Mouse (Mus musculus) brain, embryonic 14.5 days (tissue): ENCODE measurements at regions not wholly inside any gene's neighbourhood (a gene's known extent, or its start where the extent isn't known, plus 50 kb on each side); places are given as distances from the start of the nearest gene placed in this dataset.

Experiments used
- CTCF ChIP-seq: fragments of 200-500 bp; IDR thresholded peaks from 2 replicates; pipeline ENCODE4 v1.5.1; 2012; ENCODE audit warnings: inconsistent platforms, mild to moderate bottlenecking, moderate library complexity, borderline replicate concordance; ENCODE audit not compliant: insufficient read depth, insufficient read length; ENCODE audit errors: extremely low read depth
- POLR2A ChIP-seq: fragments of 200-500 bp; IDR thresholded peaks from 2 replicates; pipeline ENCODE4 v1.6.1; 2012; ENCODE audit warnings: mild to moderate bottlenecking, inconsistent platforms, borderline replicate concordance; ENCODE audit not compliant: poor library complexity, insufficient read depth, insufficient read length, severe bottlenecking; ENCODE audit errors: extremely low read depth

DNA sequence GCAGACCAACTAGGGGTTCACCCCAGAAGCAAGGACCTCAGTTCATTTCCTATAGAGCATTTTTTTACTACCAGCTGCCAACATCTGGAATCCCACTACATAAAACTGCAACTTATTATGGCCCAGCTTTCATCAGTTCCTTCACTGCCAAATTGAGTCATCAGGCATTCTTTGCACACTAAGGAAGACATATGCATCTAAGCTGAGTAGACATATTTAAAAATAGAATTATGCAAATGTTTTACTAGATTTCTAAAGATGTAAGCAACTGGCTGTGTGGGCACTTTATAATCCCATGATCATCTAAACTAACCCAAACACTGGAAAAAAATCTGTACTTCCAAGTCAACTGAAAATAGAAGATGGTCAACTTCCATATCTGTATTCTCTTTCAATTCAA, 415.9 kb upstream of the Rarb start:
- no peak for TF ChIP-seq POLR2A
- TF ChIP-seq CTCF, result no peak
